Mouse (Mus musculus): ENCODE data around the gene Mex3b.

Mex3b gene

DNA sequence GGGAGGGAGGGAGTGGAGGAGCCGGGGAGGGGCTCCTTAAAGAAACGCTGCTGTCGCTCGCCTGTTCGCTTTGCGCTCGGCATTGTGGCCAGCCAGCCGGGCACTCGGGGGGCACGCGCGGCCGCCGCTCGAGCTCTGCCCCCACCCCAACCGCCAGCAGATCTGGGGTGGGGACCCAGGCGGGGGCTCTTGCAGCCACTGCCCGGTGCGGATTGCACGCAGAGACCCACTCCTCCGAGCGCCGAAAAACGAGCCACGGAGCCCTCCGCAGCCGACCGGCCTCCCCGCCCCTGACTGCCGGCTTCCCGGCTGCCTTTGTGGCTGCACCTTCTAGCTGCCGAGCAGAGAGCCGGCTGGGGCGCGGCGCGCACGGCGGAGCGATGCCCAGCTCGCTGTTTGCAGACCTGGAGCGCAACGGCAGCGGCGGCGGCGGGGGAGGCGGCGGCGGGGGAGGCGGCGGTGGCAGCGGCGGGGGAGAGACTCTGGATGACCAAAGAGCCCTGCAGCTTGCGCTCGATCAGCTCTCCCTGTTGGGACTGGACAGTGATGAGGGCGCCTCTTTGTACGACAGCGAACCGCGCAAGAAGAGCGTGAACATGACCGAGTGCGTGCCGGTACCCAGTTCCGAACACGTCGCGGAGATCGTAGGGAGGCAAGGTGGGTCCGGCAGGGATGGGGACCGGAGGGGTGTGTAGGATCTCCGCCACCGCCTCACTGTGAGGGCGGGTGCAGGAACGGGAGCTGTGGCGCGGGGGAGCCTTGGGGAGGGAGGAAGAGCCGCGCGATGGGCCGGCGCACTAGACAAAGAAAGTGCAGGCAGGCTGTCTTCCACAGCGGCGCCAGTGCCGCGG, at the start of gene Mex3b:
Gene Mex3b (plus strand): TSS at position 63 of the 851 bp plus-strand sequence.
- peak; percentile 47 for DNase-seq

DNA sequence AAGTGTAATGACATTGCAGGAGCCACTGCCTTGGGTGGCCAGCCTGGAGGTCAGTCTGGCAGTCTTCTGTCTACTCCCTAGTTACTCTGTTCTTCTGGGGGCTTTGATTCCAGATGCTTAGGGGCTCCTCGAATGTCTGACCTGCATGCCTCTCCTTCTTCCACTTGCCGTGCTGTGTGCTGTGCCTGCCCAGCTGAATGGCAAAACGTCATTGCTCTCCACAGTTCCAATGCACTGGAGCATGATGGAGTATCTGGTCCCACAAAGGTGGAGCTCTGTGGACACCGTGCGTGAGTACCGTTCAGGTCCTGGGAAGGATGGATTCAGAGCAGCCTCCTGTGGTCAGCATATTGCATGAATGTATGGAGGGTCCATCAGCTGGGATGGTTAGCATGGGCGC, 47.6 kb upstream of the Mex3b start:
- no peak for DNase-seq

DNA sequence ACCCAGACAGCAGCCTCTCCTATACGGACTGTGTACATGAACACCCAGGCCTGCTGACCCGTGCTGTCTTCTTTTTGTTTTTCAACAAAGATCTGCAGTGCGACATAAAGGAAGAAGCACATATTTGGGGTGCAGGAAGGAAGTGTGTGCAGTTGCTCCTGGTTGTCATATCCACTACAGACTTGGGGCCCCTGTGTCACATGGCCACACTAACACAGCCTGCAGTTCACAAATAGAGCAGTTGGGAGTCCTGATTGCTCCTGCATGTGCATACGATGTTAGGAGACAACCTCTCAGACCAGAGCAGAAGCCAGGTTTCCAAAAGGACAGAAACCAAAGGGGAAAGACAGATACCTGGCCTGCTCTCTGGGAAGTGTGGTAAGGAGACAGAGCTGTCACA, 46.5 kb upstream of the Mex3b start:
- no peak for DNase-seq

DNA sequence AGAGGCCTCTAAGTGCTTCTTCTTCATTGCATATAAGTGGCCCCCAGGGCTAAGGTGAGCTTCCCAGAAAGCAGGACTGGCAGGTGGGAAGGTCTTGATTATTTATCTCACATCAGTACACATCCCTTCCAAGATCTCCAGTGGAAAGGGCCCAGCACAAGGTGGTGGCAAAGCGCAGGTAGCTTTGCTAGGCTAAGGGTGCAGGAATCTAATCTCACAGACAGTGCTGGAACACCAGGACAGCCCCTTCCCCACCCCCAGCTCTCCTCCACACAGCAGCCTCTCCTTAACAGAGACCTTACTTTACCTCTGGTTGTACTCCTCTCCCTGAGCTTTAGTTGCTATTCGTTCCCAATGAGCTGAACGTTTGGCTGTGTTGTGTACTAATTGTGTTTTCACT, 45.6 kb upstream of the Mex3b start:
- DNase-seq, result no peak

DNA sequence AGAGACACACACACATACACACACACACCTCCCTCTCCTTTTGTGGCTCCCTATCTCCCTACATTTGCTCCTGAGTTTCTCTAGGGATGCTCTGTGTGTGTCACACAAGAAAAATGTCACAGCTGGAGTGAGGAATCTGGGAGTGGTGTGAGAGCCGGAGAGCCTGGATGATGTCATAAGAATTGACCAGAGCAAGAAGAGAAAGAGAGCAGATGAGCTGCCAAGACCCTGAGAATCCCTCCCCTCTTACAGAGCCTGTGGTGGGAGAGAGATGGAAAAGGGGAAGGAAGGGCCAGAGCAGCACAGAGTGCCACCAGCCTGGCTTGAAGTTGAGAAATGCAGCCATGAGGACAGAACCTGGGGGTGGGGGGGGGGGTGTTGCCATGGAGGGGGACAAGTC, 44.6 kb upstream of the Mex3b start:
- DNase-seq, result no peak

DNA sequence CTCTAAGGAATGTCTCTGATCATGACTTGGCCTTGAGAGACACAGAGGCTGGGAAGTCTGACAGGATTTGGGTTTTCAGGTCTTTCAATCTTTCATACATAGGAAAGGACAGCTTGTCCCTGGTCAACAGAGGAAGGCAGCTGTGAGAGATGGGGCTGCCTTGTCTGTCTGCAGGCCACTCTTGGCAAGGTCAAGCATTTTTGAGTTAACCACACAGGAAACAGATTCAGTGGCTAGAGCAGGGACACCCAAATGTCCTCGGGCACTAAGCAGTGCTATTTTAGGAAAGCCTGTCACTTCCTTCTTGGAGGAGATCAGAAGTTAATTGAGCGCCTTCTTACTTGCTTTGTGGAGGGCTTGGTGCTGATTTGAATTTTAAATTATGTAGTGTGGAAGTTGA, 38.9 kb upstream of the Mex3b start:
- peak; percentile 9 for DNase-seq

DNA sequence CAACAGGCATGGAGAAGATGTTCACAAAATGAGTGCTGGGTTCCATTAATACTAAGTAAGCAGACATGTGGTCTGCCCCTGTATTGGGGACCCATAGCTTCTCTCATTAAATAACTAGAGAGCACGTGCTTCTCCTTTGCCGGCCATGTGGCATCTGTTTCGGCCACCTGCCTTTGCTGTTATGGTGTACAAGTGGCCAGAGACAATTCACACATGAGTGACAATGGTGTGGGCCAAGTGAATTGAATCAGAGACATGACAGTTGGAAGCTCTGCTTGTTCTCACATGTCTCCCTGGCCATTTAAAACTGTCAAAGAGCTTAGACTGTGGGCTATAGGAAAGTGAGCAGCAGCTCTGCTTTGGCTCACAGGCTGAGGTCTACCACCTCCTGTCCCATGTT, 37.6 kb upstream of the Mex3b start:
- DNase-seq, result no peak

DNA sequence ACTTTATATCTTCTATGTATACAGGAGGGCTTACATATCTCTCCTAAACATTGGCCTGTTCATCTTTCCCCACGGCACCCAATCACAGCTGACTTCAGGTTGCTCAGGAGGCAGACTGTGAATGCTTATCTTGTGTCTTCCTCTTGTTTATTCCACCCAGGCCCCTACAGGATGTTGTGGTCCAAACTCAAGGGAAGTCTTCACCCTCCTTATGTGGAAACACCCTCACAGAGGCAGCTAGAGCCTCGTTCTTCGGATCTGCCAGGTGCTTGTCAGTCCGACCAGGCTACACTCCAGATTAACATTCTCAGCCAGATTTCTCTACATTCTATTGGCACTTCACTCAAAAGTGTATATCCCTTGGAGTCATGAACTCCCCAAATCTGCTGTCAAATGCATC, 32.7 kb upstream of the Mex3b start:
- DNase-seq, result no peak

DNA sequence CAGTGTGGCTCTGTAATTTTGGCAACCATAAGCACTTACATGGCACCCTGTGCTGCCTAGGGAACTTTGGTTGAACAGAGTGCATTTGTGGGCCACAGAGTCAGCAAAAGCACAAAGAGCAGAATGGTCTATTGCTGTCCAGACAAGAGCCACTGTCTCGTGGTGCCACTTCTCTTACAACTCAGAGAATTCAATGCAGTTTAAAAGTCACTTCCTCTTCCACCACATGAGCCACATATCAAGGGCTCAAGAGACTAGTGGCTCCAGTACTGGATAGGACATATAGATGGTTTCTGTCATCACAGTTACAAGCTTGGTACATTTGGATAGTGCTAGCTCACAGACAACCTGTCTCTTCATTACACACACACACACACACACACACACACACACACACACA, 28.7 kb upstream of the Mex3b start:
- DNase-seq, result no peak

DNA sequence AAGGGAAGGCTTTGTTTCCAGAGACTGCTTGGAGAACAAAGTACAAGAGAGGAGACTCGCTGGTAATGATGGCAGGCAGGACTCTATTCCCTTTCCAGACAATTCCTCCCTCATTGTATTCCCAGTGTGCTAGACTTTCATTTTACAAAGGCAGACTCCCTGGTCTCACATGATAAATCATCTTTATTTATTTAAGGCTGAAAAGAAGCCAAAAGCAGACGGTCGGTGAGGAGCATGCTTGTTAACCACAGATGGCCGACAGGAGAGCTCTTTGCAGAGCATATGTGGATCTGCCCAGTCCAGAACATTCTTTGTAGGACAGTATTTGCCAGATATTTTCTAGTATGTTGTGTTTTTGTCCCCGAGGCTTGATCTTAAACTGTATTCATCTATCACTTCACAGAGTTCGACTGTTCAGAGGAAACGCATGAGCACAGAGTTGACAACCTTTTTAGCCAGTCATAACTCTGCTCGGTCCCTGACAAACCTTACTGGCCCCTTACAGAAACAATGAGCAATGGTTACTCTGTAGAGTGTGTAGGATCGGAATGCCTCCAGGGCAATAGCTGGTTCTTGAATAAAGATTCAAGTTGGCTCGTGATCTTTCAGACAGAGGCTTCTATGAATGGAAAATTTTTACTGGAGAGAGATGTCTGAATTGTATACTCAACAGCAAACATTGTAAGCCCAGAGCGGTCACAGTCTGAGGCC, 28.0 kb upstream of the Mex3b start:
- no peak for DNase-seq

DNA sequence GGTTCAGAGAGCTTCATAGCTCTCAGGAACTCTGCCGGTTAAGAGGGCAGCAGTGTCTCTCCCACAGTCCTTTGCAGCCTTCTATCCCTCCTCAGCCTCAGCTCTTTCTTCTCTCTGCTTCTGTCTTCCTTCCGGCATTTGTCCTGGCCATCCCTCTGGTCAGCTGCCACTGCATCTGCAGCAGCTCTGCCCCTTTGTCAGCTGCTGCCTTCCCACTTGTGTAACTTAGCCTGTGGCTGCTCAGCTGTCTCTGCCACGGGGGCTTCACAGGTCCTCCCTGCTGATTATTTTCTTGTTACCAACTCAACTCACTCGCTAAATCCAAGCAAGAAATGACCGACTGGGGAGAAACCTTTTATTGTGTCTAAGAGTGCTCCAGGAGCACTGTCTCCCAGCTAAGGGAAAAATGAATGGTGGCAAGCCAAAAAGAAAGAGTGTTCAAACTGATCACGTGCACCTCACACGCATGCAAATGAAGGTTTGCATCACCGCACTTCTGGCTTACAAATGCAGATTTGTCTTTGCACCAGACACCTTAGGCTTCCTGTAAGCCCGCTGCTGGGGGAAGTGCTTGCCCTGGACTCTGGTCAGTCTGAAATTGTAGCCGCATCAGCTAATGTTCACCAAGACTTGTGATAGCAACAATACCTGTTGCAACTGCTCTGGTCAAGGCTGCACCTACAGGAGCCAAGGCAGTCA, 24.8 kb upstream of the Mex3b start:
- DNase-seq, result peak; percentile 31

DNA sequence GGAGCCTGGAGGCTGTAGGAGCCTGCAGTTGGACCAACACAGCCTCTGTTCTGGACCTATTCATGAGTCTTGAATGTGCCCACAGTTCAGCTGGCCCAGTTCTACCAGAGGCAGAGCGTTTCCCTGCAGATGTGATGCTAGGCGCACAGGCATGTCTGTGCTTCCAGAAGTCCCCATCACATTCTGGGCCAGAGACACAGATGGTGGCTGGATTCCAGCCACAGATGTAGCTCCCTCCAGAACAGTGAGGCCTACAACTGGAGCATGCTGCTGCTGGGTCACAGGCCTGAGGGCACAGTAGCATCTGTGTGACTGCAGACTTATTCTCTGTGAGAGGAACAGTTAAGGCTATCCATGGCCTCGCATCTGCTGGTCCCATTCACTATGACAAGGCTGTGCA, 16.4 kb upstream of the Mex3b start:
- DNase-seq, result no peak

DNA sequence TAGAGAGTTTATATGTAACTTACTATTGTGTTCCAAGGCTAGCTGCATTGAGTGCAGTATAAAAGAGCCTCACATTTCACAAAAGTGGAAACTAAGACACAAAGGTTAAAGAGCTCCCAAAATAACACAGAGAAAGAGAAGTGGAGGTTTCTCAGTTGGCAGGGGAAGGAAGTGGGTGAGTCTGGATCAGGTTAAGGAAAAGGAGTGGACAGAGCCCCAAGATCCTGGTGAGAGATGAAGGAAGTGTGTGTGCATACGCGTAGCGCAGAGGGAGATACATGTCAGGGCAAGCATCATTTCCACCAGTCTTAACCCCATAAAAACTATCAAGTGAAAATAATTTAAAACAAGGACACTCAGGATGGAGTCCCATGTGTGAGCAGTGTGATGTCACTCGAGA, 15.5 kb upstream of the Mex3b start:
- DNase-seq, result no peak

DNA sequence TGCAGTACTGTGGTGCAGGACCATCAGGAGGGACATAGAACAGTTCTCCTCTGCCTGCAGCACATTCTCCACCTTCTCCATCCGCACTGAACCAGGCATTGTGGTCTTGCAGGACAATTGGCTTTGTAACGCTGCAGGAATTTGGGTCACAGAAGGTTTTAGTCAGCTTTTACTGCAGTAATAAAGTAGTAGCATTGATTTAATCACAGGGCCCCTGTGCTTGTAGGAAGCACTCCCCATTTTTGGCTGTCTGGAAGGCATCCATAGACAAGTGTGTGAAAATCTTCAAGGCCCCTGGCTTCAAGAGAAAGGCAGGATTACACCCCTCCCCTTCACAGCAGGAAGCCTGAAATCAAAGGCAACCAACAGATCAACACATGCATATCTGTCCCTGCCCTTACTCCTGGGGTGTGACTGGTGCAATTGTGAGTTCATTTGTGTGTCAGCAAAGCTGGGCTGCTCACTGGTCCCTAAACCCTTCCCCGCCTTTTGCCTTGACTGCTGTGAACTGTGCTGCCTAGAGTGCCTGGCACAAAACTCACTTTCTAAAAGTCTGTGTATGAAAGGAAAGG, 12.9 kb upstream of the Mex3b start:
- DNase-seq, result no peak

DNA sequence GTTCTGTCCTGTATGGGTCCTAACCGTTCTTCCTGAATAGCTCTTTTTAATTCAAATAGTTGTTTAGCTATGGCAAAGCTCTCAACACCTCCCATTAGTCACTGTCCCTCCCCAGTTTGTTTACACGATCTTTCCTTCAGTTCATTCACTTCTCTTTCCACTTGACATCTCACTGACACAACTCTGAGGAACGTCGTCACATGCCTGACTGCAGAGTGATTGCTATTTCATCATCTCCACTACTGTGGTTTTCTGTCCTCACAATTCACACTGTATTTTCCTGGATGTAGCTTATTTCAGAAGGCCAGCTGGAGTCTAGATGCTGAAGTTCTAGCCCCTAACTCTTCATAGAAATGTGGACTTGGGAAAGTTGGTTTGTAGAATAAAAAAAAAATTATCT, 8.5 kb upstream of the Mex3b start:
- DNase-seq, result no peak

DNA sequence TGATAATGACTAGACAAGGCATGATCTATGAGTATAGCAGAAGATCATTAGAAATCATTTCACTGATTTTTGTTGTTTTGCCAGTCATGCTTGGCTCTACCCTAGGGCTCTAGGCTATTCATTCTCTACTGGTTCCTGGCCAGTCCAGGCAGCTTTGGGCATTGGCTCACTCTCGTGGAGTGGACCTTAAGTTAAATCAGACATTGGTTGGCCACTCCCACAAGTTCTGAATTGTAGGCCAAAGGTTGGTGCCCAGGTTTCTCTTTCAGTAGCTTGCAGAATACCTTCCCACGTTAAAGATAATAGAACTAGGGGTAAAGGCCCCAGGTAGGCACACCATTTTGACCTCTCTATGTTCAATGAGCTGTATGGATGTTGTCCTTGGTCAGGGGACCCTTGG, 6.5 kb upstream of the Mex3b start:
- peak; percentile 88 for DNase-seq

DNA sequence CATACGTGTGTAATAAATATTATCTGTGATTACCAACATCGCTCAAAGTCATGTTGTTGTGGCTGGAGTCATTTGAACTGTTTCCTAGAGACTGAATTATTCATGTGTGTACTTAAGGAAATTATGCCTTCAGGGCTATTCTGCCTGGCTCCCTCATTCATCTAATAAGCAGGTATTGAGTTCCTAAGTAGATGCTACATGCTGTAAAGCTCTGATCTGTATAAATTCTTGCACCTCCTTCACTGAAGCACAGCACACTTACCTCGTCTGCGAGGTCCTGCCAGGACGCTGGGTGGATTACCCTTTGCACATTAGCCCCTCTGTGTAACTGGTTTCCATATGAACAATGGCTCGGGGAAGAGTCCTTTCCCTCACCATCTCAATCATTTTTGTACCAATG, 3.8 kb upstream of the Mex3b start:
- DNase-seq, result no peak

DNA sequence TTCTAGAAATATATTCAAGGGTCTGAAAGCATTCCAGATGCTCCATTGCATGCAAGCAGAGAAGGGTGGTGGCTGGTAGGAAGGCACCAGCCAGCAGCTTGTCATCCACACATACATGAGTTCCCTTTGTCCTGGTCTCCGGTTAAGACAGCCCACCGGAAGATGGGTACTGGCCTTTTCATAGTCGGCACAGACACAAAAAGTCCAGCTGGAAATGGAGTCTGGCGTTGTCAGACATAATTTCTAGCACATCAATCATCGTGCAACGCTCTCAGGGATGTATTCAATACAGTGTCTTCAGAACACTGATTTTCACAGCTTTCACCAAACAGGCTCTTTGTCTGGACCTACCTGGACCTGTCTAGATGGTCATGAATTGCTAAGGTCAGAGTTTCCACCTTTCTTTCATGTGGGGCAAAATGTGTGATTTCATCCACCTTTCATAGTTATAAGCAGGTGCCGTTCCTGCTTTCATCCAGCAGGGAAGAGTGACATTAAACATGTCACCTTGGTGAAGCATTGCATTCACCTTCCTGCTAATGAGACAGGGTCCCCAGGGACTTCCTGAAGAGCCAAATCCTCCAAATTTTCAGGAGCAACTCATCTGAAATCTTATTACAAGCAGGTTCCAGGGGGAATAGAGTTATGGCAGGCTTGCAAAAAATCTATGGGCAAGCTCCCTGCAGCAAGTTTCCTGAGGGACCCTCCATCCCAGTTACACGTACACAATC, 2.7 kb upstream of the Mex3b start:
- no peak for DNase-seq

DNA sequence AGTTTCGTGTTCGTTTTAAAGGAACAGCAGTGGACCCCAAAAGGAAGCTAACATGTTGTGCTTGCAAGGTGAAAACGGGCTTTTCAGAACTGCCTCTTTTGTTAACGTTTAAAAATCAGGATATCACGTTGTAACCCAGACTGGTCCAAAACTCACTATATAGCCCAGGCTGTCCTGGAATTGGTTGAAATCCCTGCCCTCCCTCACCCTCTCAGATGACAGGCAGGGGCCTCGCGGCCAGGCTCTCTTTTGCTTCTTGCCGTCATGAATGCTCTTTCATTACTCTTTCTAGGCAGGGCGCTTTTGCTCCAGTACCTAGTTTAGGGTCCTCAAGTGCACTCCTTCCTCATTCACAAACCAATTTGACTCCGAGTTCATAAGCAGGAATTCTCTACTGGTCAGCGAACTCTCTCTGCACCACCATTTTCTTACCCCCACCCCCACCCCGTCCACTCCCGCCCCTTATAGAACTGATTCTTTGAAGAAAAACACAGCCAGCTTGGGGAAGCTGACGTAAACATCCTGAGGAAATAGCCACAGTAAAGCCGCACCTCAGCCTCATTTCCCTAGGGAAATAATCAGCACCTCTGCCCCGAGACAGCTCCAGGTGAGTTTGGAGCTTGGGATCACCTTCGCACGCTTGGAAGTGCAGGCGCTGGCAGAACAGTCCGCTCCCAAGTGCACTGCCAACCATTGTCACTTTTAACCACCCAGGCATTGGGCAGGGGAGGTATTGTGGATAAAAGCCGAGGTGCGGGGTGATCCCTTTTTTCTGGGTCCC, 2.0 kb upstream of the Mex3b start:
- DNase-seq, result peak; percentile 7

DNA sequence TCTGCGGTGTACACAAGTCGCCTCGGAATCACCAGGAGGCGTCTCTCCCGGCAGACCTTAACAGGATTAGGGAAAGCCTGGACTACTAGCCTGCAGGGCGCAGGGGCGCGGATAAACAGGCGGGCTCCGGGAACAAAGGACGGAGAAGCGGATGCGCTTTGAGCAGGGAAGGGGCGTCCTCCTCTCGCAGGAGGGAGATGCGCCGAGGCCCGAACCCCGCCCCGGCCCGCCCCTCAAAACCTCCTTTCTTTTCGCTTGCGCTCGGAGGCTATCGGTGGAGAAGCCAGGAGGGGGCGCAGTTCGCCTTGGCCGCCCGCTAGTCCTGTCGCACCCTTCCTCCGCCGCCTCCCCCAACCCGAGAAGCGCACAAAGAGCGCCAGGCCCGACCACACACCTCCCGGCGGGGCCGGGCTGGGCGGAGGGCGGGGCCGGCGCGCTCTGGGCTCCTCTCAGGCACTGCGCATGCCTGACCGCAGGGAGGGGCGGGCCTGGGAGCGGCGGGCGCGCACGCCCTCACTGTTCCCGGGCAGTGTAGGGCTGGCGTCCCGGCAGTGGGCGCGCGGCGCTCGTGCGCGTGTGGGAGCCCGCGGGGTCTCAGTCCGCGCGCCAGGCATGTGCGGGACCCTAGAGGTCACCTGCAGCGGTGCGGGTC, 1.2 kb upstream of the Mex3b start:
- DNase-seq, result peak; percentile 98

DNA sequence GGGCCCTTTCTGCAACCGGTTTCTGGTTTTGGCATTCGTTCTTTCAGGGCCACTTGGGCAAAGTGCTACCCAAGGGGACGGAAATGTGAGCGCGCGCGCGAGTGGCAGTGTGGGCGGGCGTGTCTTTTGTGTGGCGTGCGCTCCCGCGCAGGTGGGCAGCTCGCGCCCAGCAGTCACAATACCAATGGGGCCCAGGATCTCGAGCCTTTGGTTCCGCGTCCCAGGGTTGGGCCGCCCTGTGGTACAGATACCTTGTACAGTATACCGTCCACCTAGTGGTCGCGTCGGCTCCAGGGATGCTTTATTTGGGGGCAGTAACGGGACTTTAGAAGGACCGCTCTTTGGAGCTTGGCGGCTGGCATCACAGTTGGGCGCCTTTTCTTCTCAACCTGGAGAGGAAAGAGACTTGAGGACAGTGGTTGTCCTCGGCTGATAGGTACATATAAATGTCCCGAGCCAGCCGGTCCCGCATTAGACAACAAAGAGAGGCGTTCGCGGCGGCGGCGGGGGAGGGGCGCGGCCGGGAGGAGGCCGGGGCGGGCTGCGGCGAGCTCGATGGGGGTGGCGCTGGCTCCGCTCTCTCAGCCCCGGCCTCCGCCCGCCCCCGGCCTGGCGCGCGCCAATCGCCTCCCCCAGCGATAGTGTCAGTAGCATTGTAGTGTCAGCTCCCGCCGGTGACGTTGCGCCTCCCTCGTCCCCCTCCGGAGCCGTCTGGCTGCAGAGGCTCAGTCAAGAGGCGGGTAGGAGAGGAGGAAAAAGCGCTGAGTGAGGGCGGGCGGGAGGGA, 455 bp upstream of the Mex3b start:
- DNase-seq, result peak; percentile 90
